Mouse (Mus musculus) heart, postnatal 4 days (tissue): ENCODE results near the gene Htra3. TPM values are rescaled to one million over a fixed set of nuclear protein-coding genes. Genes with fewer than 3 reads are reported as not detected.
A peak's percentile ranks its signal among the peaks of the same experiment; 100 is the strongest.

Experiments used
- DNase-seq: peaks from one replicate; pipeline ENCODE4 v3.0.0; 2021
- total RNA-seq, 2 experiments: library from RNA; stranded (reverse); gene quantifications; 2 replicates each; pipeline ENCODE4 v1.2.3; 2021

Gene Htra3
- total RNA-seq, 2 experiments from 2014 or later, result 23.3 to 30.8 TPM

GRCm38 (mm10) chr5:35610381-35610780, 69.2 kb downstream of the Htra3 start:
- DNase-seq, result no peak

DNA sequence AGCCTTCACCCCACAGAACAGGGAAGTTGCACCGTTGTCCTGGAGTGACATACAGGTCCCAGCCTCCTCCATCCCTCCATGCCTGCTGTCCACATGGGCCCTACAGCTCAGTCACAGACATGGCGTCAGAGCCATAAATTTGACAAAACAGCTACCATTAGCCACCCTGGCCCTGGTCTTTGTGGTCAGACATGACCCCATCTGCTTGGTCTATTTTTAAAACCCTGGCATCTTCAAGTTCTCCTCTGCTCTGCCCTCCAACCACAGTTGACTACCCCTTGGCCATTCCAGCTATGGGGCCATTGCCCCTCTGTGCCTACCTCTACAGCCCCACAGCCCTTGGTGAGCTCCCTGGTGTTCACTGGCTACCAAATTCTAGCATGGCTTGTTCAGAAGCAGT, 69.6 kb downstream of the Htra3 start:
- no peak for DNase-seq

DNA sequence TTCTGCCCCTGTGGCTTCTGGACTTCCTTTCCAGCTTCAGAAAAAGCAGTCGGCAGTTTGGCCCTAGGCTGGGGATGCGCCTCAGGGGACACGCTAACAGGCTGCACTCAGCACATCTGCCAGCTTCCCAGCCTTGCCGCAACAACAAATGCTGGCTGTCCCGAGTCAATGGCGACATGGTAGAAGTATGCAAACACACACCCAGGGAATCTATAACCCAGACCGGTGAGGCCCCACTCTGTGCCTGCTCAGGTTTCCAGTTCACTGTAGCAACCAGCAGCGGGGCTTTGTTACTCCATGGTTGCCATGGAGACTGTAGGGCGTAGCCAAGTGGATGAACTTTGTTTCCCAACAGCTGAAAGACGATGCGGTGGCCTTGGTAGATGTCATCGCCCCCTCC, 70.2 kb downstream of the Htra3 start:
- DNase-seq, result peak; percentile 71

DNA sequence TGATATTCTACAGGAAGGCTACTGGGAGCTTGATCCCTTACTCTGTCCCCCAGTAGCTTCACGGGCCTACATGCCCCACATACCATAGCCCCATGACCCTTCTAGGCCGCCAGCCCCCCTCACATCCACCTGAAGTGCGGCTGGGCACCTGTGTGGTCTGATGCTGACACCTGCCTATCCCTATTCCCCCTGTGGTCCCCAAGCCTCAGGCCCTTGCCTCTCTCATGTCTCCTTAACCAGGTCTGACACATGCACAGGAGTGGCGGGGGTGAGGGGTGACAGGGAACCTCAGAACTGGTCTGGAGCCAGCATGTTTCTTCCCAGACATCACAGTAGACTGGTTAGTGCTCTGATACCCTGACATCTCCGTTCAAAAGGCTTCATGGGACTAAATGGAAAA, 71.0 kb downstream of the Htra3 start:
- DNase-seq, result no peak

- DNase-seq, result peak; percentile 71
Measured at GRCm38 (mm10) chr5:35607784-35608183, 71.8 kb downstream of the Htra3 start.

GRCm38 (mm10) chr5:35606800-35607199, 72.8 kb downstream of the Htra3 start:
- no peak for DNase-seq

DNA sequence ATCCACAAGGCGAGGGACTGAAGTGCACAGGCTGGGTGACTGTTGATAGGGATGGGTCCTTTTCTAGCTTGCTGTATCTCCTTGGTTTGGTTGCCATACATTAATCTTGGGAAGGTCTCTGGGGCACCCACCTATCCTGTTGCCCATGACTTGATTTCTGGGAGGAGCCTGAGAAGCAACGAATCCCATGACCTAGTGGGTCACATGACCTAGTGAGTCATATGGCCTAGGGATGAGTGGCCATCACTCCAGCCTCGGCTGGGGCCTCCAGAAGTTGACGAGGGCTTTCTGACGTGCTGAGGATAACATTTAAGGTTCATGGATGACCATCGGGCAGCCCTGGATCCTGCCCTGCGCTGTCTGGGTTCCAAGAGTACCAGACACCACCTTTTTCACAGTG, 74.2 kb downstream of the Htra3 start:
- no peak for DNase-seq

Other genes starting within 250 kb of the Htra3 start
- 1 to 10 TPM; 3.2 to 3.6 TPM for gene Cpz, start 154.1 kb downstream of the Htra3 start, total RNA-seq
- 1 to 10 TPM; 4.1 to 4.6 TPM for gene Trmt44, start 104.7 kb downstream of the Htra3 start, total RNA-seq
- gene Acox3, start 96.7 kb downstream of the Htra3 start, total RNA-seq, result 10 to 100 TPM; 20.8 to 23.6 TPM
- 10 to 100 TPM; 12.9 to 16.2 TPM for gene Sh3tc1, start 60.2 kb upstream of the Htra3 start, total RNA-seq
- gene Ablim2, start 78.1 kb upstream of the Htra3 start, total RNA-seq, result 10 to 100 TPM; 10.8 to 11.7 TPM
- 10 to 100 TPM; 45.2 to 45.9 TPM for gene Afap1, start 213.5 kb upstream of the Htra3 start, total RNA-seq